Mouse (Mus musculus) hindbrain, embryonic 11.5 days (tissue): Measurements from ENCODE around the gene Tnk1. TPM values are rescaled to one million over a fixed set of nuclear protein-coding genes. Genes with fewer than 3 reads are reported as not detected.

Source experiments
- polyA plus RNA-seq: library from polyadenylated mRNA; unstranded; fragments of >200 nt; fragmentation: Nextera tagmentation; extraction: Ambion mirVana; gene quantifications from 2 replicates; pipeline ENCODE4 v1.2.1, GENCODE M21; 2014

The Tnk1 gene
- polyA plus RNA-seq, 1 experiment from 2014 or later, result 0.52 TPM

Other genes starting within 250 kb of the Tnk1 start
- 0.17 TPM in 1 of 2 replicates, not detected in the other for gene Shbg, start 240.8 kb downstream of the Tnk1 start, polyA plus RNA-seq
- 15.0 and 20.6 TPM in 2 replicates for gene Sat2, start 236.7 kb downstream of the Tnk1 start, polyA plus RNA-seq
- 30.1 and 31.3 TPM in 2 replicates for gene Fxr2, start 225.7 kb downstream of the Tnk1 start, polyA plus RNA-seq
- not detected in 2 replicates for gene Sox15, start 203.4 kb downstream of the Tnk1 start, polyA plus RNA-seq
- gene Mpdu1, start 196.1 kb downstream of the Tnk1 start, polyA plus RNA-seq, result 28.0 and 45.3 TPM in 2 replicates
- gene Cd68, start 192.6 kb downstream of the Tnk1 start, polyA plus RNA-seq, result 8.2 and 8.7 TPM in 2 replicates
- 891 and 905 TPM in 2 replicates for gene Eif4a1, start 186.3 kb downstream of the Tnk1 start, polyA plus RNA-seq
- gene Senp3, start 176.6 kb downstream of the Tnk1 start, polyA plus RNA-seq, result 85.8 and 101 TPM in 2 replicates
- not detected in 2 replicates for gene Tnfsf13, start 172.9 kb downstream of the Tnk1 start, polyA plus RNA-seq
- gene Tnfsf12, start 162.9 kb downstream of the Tnk1 start, polyA plus RNA-seq, result 2.2 and 4.0 TPM in 2 replicates
- 0.61 and 1.1 TPM in 2 replicates for gene Tnfsfm13, start 162.6 kb downstream of the Tnk1 start, polyA plus RNA-seq
- 46.5 and 50.1 TPM in 2 replicates for gene Polr2a, start 100.1 kb downstream of the Tnk1 start, polyA plus RNA-seq
- 0.57 and 1.1 TPM in 2 replicates for gene Slc35g3, start 96.8 kb downstream of the Tnk1 start, polyA plus RNA-seq
- gene Zbtb4, start 92.8 kb downstream of the Tnk1 start, polyA plus RNA-seq, result 1.3 and 1.7 TPM in 2 replicates
- 1.2 and 1.5 TPM in 2 replicates for gene Chrnb1, start 62.8 kb downstream of the Tnk1 start, polyA plus RNA-seq
- 2.2 and 2.8 TPM in 2 replicates for gene Fgf11, start 56.9 kb downstream of the Tnk1 start, polyA plus RNA-seq
- 0.83 and 0.93 TPM in 2 replicates for gene Tmem102, start 53.1 kb downstream of the Tnk1 start, polyA plus RNA-seq
- not detected in 2 replicates for gene Gm39566, start 43.4 kb downstream of the Tnk1 start, polyA plus RNA-seq
- not detected in 2 replicates for gene Spem2, start 40.3 kb downstream of the Tnk1 start, polyA plus RNA-seq
- gene Spem1, start 36.5 kb downstream of the Tnk1 start, polyA plus RNA-seq, result 0.17 and 0.38 TPM in 2 replicates
- gene Nlgn2, start 20.9 kb downstream of the Tnk1 start, polyA plus RNA-seq, result 11.5 and 16.1 TPM in 2 replicates
- gene Tmem256, start 20.2 kb downstream of the Tnk1 start, polyA plus RNA-seq, result 268 and 276 TPM in 2 replicates
- gene Plscr3, start 12.4 kb downstream of the Tnk1 start, polyA plus RNA-seq, result 62.2 and 62.6 TPM in 2 replicates
- gene Tmem95, start 19.3 kb upstream of the Tnk1 start, polyA plus RNA-seq, result not detected in 2 replicates
- 2.3 and 2.4 TPM in 2 replicates for gene Kctd11, start 22.7 kb upstream of the Tnk1 start, polyA plus RNA-seq
- gene Acap1, start 36.8 kb upstream of the Tnk1 start, polyA plus RNA-seq, result 0.45 and 1.4 TPM in 2 replicates
- gene 2810408A11Rik, start 42.3 kb upstream of the Tnk1 start, polyA plus RNA-seq, result 14.5 and 14.7 TPM in 2 replicates
- 15.0 and 20.6 TPM in 2 replicates for gene Neurl4, start 42.3 kb upstream of the Tnk1 start, polyA plus RNA-seq
- gene Gps2, start 55.2 kb upstream of the Tnk1 start, polyA plus RNA-seq, result 84.3 and 89.0 TPM in 2 replicates
- 1,842 and 1,860 TPM in 2 replicates for gene Eif5a, start 63.2 kb upstream of the Tnk1 start, polyA plus RNA-seq
- 3.1 and 4.8 TPM in 2 replicates for gene Ybx2, start 77.1 kb upstream of the Tnk1 start, polyA plus RNA-seq
- 7.9 and 9.6 TPM in 2 replicates for gene Slc2a4, start 89.5 kb upstream of the Tnk1 start, polyA plus RNA-seq
- 8.2 and 8.4 TPM in 2 replicates for gene Cldn7, start 106.0 kb upstream of the Tnk1 start, polyA plus RNA-seq
- 23.8 and 26.8 TPM in 2 replicates for gene Ctdnep1, start 122.4 kb upstream of the Tnk1 start, polyA plus RNA-seq
- 154 and 163 TPM in 2 replicates for gene Elp5, start 123.8 kb upstream of the Tnk1 start, polyA plus RNA-seq
- 621 and 643 TPM in 2 replicates for gene Gabarap, start 132.4 kb upstream of the Tnk1 start, polyA plus RNA-seq
- 56.7 and 57.5 TPM in 2 replicates for gene Phf23, start 137.0 kb upstream of the Tnk1 start, polyA plus RNA-seq
- gene Dvl2, start 141.9 kb upstream of the Tnk1 start, polyA plus RNA-seq, result 24.6 and 27.2 TPM in 2 replicates
- 45.1 and 52.1 TPM in 2 replicates for gene Acadvl, start 156.7 kb upstream of the Tnk1 start, polyA plus RNA-seq
- 13.2 and 18.7 TPM in 2 replicates for gene Dlg4, start 158.2 kb upstream of the Tnk1 start, polyA plus RNA-seq
- 0.29 and 0.40 TPM in 2 replicates for gene Asgr1, start 195.4 kb upstream of the Tnk1 start, polyA plus RNA-seq
- gene Asgr2, start 233.9 kb upstream of the Tnk1 start, polyA plus RNA-seq, result not detected in 2 replicates